Mouse (Mus musculus): ENCODE data around the gene Papss1. TPM values are rescaled to one million over a fixed set of nuclear protein-coding genes. Genes with fewer than 3 reads are reported as not detected.

The Papss1 gene
- polyA plus RNA-seq, 1 experiment from 2014 or later: 150 TPM

DNA sequence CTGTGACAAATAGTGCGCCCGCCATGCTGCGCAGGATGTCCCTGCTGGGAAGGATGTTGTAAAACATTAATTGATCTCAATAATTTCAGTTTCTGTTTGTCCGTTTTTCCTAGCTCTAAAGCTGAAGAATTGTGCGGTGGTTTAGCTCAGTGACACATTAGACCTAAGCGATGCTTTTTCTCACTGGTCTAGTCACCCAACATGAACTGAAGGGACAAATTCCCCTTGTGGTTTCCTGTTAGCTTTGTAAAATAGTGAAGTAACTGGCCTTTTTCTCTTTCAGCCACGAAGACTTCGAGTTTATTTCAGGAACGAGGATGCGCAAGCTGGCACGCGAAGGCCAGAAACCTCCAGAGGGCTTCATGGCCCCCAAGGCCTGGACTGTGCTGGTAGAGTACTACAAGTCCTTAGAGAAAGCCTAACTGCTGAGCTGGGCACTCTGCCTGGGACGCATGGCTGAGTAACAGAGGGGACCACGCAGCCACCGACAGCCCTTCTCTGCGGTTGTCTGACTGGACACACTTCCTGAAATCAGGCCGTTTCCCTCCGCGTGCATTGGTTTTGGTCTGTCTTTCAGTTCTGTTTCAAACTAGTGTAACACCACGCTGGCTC lies 78.2 kb downstream of the Papss1 start:
- 90% methylated on average over 20 of the region's 20 CpGs for WGBS
- no peak overlapping the region for H3K4me3 ChIP-seq (replicated peaks)
- no peak overlapping the region for H3K27ac ChIP-seq
- no peak overlapping the region for H3K9ac ChIP-seq
- H3K4me2 ChIP-seq (replicated peaks): no peak overlapping the region
- H3K36me3 ChIP-seq: no peaks in the 10 kb centered on the region
- H3K9me3 ChIP-seq: no peaks in the 10 kb centered on the region
- ATAC-seq: no peak
- no peaks in the 10 kb centered on the region; the same call in 1 of the 2 replicates for H3K4me1 ChIP-seq (replicated peaks)
- no peaks in the 10 kb centered on the region for H3K27me3 ChIP-seq (replicated peaks)

DNA sequence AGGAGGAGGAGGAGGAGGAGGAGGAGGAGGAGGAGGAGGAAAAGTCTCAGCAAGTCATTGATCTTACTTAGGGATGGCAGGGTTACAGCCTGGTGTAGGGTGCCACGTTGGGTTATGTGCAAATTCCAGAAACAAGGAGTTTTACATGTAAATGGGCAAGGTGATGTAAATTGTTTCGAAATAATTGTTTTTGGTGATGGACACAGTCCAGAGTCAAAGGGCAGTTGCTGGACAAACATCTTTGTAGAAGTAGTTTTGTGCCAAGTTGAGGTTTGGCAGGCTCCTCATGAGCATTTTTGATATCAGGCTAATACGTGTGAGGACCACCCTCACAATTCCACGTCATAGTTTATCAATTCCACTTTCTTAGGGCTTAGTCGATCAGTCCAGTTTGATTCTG lies 80.6 kb downstream of the Papss1 start:
- Histone ChIP-seq H3K36me3 (no peaks in the 10 kb centered on the region), H3K4me2 (replicated peaks) (no peak overlapping the region)
- 89% methylated on average over 5 of the region's 5 CpGs for WGBS

GRCm38 (mm10) chr3:131654366-131654765 lies 89.8 kb downstream of the Papss1 start:
- Histone ChIP-seq H3K27ac (no peak overlapping the region), H3K4me3 (replicated peaks) (no peak overlapping the region), H3K4me2 (replicated peaks) (no peak overlapping the region), H3K9ac (no peak overlapping the region), H3K27me3 (replicated peaks) (no peaks in the 10 kb centered on the region), H3K9me3 (no peaks in the 10 kb centered on the region), H3K4me1 (replicated peaks) (no peaks in the 10 kb centered on the region), H3K36me3 (no peaks in the 10 kb centered on the region)
- ATAC-seq: no peak
- 89% methylated on average over 3 of the region's 3 CpGs for WGBS

More for the DNA sequence above, 80.6 kb downstream of the Papss1 start:
- H3K9ac ChIP-seq: no peak overlapping the region
- no peaks in the 10 kb centered on the region for H3K27me3 ChIP-seq (replicated peaks)
- no peak for ATAC-seq
- H3K9me3 ChIP-seq: no peaks in the 10 kb centered on the region
- H3K4me3 ChIP-seq (replicated peaks): no peak overlapping the region
- no peaks in the 10 kb centered on the region for H3K4me1 ChIP-seq (replicated peaks)
- H3K27ac ChIP-seq: no peak overlapping the region

DNA sequence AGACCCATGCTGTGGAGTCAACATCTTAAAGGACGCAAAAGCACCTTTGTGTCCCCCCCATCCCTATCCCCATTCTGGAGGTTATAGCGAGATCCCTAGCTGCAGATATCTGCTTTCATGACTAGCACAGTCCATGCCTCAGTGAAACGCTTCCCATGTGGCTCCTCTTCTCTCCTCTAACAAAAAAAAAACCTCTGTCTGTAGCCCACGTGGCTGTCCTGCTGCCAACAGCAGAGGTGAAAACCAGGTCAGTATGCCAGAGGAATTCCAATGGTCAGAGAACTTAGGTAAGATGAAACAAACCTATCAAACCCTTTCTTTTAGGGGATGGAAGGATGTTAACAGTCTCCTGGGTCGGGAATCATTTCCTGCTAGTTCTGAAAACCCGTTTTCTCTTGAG lies 91.5 kb downstream of the Papss1 start:
- no peak overlapping the region for H3K9ac ChIP-seq
- ATAC-seq: no peak
- 55% methylated on average over 6 of the region's 6 CpGs for WGBS

DNA sequence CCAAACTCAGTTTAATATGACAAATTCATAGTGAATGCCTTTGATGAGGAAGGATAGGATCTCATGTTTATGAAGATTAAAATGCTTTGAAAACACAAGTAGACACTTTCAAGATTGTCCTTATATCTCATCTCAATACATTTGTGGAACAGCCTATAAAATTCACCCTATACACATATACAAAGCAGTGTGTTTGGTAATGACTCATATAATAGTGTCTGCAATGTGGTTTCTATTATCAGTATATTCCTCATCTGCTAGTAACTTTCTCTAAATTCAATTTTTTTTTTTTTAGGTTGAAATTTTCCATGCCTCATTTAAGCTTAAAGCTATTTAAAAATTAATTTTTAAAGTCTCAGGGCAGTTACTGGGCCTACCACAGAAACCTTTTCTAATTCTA lies 95.6 kb downstream of the Papss1 start:
- Histone ChIP-seq H3K9ac (no peak overlapping the region), H3K4me3 (replicated peaks) (no peak overlapping the region), H3K27me3 (replicated peaks) (no peaks in the 10 kb centered on the region), H3K9me3 (no peaks in the 10 kb centered on the region), H3K4me1 (replicated peaks) (no peaks in the 10 kb centered on the region), H3K4me2 (replicated peaks) (no peak overlapping the region), H3K36me3 (no peaks in the 10 kb centered on the region), H3K27ac (no peak overlapping the region)
- ATAC-seq: no peak

More for the DNA sequence above, 91.5 kb downstream of the Papss1 start:
- no peak overlapping the region for H3K27ac ChIP-seq
- no peak overlapping the region for H3K4me3 ChIP-seq (replicated peaks)
- H3K9me3 ChIP-seq: no peaks in the 10 kb centered on the region
- no peaks in the 10 kb centered on the region for H3K4me1 ChIP-seq (replicated peaks)
- no peaks in the 10 kb centered on the region for H3K27me3 ChIP-seq (replicated peaks)
- no peaks in the 10 kb centered on the region for H3K36me3 ChIP-seq
- H3K4me2 ChIP-seq (replicated peaks): no peak overlapping the region

GRCm38 (mm10) chr3:131660629-131661028 lies 96.1 kb downstream of the Papss1 start:
- Histone ChIP-seq H3K9me3 (no peaks in the 10 kb centered on the region), H3K4me3 (replicated peaks) (no peak overlapping the region), H3K9ac (no peak overlapping the region), H3K27me3 (replicated peaks) (no peaks in the 10 kb centered on the region), H3K36me3 (no peaks in the 10 kb centered on the region), H3K4me2 (replicated peaks) (no peak overlapping the region), H3K27ac (no peak overlapping the region), H3K4me1 (replicated peaks) (no peaks in the 10 kb centered on the region)
- 65% methylated on average over 4 of the region's 4 CpGs for WGBS
- no peak for ATAC-seq

DNA sequence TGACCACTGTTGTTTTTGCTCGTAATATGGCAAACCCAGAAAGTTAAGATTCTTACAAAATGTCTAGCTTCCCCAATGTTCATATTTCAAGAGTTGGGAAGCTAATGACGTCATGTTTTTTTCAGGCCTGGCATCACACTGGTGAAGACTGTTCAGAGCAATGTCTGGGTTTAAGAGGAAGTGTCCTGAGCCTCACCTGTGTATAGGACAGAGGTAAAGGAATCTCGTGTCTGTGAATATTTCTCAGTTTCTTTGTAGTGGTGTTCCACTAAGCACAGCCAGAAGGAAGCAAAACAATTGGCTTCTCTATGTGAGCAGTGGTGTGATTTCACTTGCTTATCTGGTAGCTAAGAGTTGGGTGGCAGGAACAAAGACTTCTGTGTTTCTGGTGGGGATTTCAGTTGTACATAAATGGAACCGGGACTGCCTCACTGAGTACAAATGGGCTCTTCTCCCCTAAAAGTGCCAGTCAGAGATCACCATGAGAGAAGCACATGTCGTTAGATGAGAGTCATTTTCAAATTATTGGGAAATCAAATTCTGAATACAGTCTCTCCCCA lies 98.1 kb downstream of the Papss1 start:
- no peak for ATAC-seq
- H3K4me2 ChIP-seq (replicated peaks): no peak overlapping the region
- no peak overlapping the region for H3K9ac ChIP-seq
- no peaks in the 10 kb centered on the region for H3K36me3 ChIP-seq
- no peak overlapping the region for H3K27ac ChIP-seq
- H3K27me3 ChIP-seq (replicated peaks): no peaks in the 10 kb centered on the region
- no peak overlapping the region for H3K4me3 ChIP-seq (replicated peaks)
- H3K9me3 ChIP-seq: no peaks in the 10 kb centered on the region
- no peaks in the 10 kb centered on the region for H3K4me1 ChIP-seq (replicated peaks)
- 74% methylated on average over 5 of the region's 5 CpGs for WGBS

- Histone ChIP-seq H3K9ac (no peak overlapping the region), H3K4me3 (replicated peaks) (no peak overlapping the region), H3K4me1 (replicated peaks) (no peaks in the 10 kb centered on the region), H3K4me2 (replicated peaks) (no peak overlapping the region), H3K9me3 (no peaks in the 10 kb centered on the region), H3K36me3 (no peaks in the 10 kb centered on the region), H3K27ac (no peak overlapping the region), H3K27me3 (replicated peaks) (no peaks in the 10 kb centered on the region)
- WGBS: 72% methylated on average over 1 of the region's 1 CpGs
- no peak for ATAC-seq
These were observed 105.3 kb downstream of the Papss1 start for GRCm38 (mm10) chr3:131669910-131670309.

- Histone ChIP-seq H3K4me2 (replicated peaks) (no peak overlapping the region), H3K9ac (no peak overlapping the region), H3K4me3 (replicated peaks) (no peak overlapping the region), H3K27ac (no peak overlapping the region), H3K36me3 (no peaks in the 10 kb centered on the region), H3K27me3 (replicated peaks) (no peaks in the 10 kb centered on the region), H3K9me3 (no peaks in the 10 kb centered on the region), H3K4me1 (replicated peaks) (no peaks in the 10 kb centered on the region)
- 50% methylated on average over 12 of the region's 12 CpGs for WGBS
- ATAC-seq: no peak
These were observed 121.5 kb downstream of the Papss1 start for GRCm38 (mm10) chr3:131686106-131686505.

- Histone ChIP-seq H3K4me1 (replicated peaks) (no peaks in the 10 kb centered on the region), H3K9ac (no peak overlapping the region), H3K36me3 (no peaks in the 10 kb centered on the region), H3K27me3 (replicated peaks) (no peaks in the 10 kb centered on the region), H3K27ac (no peak overlapping the region), H3K4me2 (replicated peaks) (no peak overlapping the region), H3K9me3 (no peaks in the 10 kb centered on the region), H3K4me3 (replicated peaks) (no peak overlapping the region)
- WGBS: 77% methylated on average over 11 of the region's 11 CpGs
- ATAC-seq: no peak
These were observed 125.4 kb downstream of the Papss1 start for GRCm38 (mm10) chr3:131689949-131690348.

DNA sequence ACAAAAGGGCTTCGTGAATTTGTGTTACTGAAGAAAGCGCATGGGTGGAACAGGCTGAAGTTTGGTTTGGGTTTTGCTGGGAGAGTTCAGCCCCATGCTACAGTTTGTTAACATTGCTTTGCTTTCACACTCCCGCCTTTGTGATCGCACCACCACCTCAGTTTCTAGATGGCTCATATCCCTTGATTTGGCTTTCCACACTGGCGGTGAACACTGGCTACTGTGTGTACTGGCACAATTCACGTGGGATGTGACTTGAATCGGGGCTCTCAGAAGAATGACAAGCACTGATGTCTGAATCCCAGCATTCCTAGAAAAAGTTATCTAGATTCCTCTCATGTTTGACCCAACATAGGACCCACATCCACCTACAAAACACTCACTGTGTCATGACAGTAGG lies 126.0 kb downstream of the Papss1 start:
- Histone ChIP-seq H3K36me3 (no peaks in the 10 kb centered on the region), H3K9me3 (no peaks in the 10 kb centered on the region), H3K4me1 (replicated peaks) (no peaks in the 10 kb centered on the region), H3K9ac (no peak overlapping the region), H3K4me3 (replicated peaks) (no peak overlapping the region), H3K4me2 (replicated peaks) (no peak overlapping the region), H3K27me3 (replicated peaks) (no peaks in the 10 kb centered on the region), H3K27ac (no peak overlapping the region)
- WGBS: 74% methylated on average over 7 of the region's 7 CpGs
- ATAC-seq: no peak

GRCm38 (mm10) chr3:131691202-131691601 lies 126.6 kb downstream of the Papss1 start:
- no peaks in the 10 kb centered on the region for H3K27me3 ChIP-seq (replicated peaks)
- no peaks in the 10 kb centered on the region for H3K9me3 ChIP-seq
- no peak overlapping the region for H3K9ac ChIP-seq
- no peak overlapping the region for H3K4me3 ChIP-seq (replicated peaks)
- no peak overlapping the region for H3K4me2 ChIP-seq (replicated peaks)
- H3K36me3 ChIP-seq: no peaks in the 10 kb centered on the region
- no peaks in the 10 kb centered on the region for H3K4me1 ChIP-seq (replicated peaks)
- WGBS: 78% methylated on average over 3 of the region's 3 CpGs
- H3K27ac ChIP-seq: no peak overlapping the region
- no peak for ATAC-seq

Measured in intestine, embryonic 15.5 days (tissue).